Mouse (Mus musculus) CH12.LX (cell line): ENCODE data around the gene Celf2.

Experiments used
- CTCF ChIP-seq, 2 experiments: IDR thresholded peaks in 1 of 2; conservative IDR thresholded peaks in 1 of 2; 2 replicates each; pipeline ENCODE4 v1.5.1; 2011 to 2012; ENCODE audit warnings: low read depth in 2 of 2, low read length in 2 of 2, improper control_type of control experiment in 1 of 2, inconsistent platforms in 1 of 2, mild to moderate bottlenecking in 1 of 2, moderate library complexity in 1 of 2
- E2F4 ChIP-seq: IDR thresholded peaks from 2 replicates; pipeline ENCODE4 v1.6.1; 2011; ENCODE audit warnings: low read depth, low read length, improper control_type of control experiment; ENCODE audit not compliant: insufficient replicate concordance
- POLR2A ChIP-seq: IDR thresholded peaks from 2 replicates; pipeline ENCODE4 v1.6.1; 2011; ENCODE audit warnings: low read depth, mild to moderate bottlenecking, improper control_type of control experiment, low read length

DNA sequence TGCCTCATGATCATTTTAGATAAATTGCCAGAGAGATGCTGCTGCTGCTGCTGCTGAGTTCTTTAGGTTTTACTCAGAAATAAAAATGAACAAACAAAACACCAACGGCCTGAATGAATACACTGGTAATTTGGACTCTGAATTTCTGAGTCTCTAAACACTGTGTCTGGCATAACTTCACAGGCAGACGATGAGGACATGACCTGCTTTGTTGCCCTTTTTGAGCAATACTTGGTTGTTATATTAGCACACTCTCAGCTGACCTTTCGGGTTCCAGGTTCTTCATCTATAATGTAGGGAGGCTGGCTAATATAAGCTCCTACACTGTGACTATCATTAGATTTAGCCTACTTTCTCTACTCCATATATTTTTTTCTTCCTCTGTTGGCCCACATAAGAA lies 863.0 kb downstream of the Celf2 start:
- TF ChIP-seq E2F4 (no peak), CTCF (conservative IDR thresholded peaks at IDR 0.05 in 1 of 2, IDR thresholded peaks at IDR 0.05 in 1 of 2; ENCODE audit: low read depth in 2 of 2, low read length in 2 of 2) (no peak), POLR2A (no peak)
